Mouse (Mus musculus) lung, postnatal 0 days (tissue): ENCODE data around the gene Etv6.

Experiments used
- CTCF ChIP-seq: IDR thresholded peaks from 2 replicates; pipeline ENCODE4 v1.5.1; 2016; ENCODE audit warnings: antibody characterized with exemption, mild to moderate bottlenecking
- EP300 ChIP-seq: IDR thresholded peaks from 2 replicates; pipeline ENCODE4 v1.6.1; 2016; ENCODE audit warnings: antibody characterized with exemption, mild to moderate bottlenecking, control low read depth

DNA sequence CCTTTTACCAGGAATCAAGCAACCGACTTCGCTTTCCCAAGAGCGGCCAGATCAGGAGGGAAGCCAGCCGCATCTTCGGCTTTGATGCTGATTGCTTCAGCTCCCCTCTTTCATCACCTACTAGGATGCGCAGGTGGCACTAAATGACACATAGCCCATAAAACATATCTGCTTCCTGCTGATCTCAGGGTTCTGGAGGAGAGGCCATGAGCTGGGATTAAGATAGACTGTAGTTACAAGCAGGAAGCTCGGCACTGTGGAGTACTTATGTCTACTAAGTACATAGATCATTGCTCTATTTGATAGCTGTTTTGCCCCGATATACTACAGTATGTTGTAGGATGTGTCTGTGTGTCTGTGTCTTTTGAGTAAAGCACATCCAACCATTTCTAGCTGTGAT is 68.0 kb downstream of the Etv6 start:
- TF ChIP-seq EP300 (no peak), CTCF (no peak)
